Mouse (Mus musculus): ENCODE data around the gene Cttnbp2nl.

DNA sequence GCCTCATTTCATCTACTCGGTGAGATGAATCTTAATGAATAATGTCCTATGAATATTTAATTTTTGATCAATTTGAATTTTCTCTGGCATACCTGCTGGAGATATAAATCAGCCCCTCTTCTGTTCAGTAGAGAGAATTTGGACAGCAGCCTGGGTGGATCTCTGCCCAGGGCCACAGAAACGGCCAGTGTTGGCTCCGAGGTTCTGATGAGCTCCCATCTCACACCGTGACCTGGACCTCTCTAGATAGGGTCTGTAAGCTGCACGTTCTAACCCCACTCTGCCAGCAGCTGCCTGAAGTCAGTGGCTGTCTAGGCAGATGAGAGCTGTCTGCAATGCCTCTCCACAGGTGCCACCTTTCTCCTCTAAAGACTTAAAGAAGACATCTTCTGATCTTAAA lies 42.1 kb upstream of the Cttnbp2nl start:
- TF ChIP-seq GABPA (IDR thresholded peaks at IDR 0.05; ENCODE audit: low read depth, low read length): no peak
- TF ChIP-seq CTCF (IDR thresholded peaks at IDR 0.05 in 2 of 3, conservative IDR thresholded peaks at IDR 0.05 in 1 of 3; ENCODE audit: control insufficient read depth in 1 of 3, insufficient read depth in 1 of 3, low read depth in 2 of 3, low read length in 3 of 3, poor library complexity in 1 of 3, severe bottlenecking in 1 of 3): no peak
- TF ChIP-seq CHD2 (IDR thresholded peaks at IDR 0.05; ENCODE audit: low read length): no peak
- no peak for TF ChIP-seq ELF1 (IDR thresholded peaks at IDR 0.05; ENCODE audit: low read depth, low read length)
- TF ChIP-seq UBTF (IDR thresholded peaks at IDR 0.05; ENCODE audit: borderline replicate concordance, insufficient read depth, low read depth, low read length): no peak
- TF ChIP-seq POLR2A (IDR thresholded peaks at IDR 0.05; ENCODE audit: control insufficient read depth in 1 of 2, insufficient read depth in 1 of 2, low read depth in 1 of 2, low read length in 2 of 2, poor library complexity in 1 of 2): no peak
- TF ChIP-seq NRF1 (IDR thresholded peaks at IDR 0.05; ENCODE audit: insufficient read depth, low read depth, low read length, poor library complexity, severe bottlenecking): no peak
- TF ChIP-seq NELFE (IDR thresholded peaks at IDR 0.05; ENCODE audit: low read depth, low read length): no peak
